Mouse (Mus musculus): ENCODE data around the gene Tmem94. TPM values are rescaled to one million over a fixed set of nuclear protein-coding genes. Genes with fewer than 3 reads are reported as not detected.

Tmem94 gene
- polyA plus RNA-seq, 1 experiment from 2014 or later: 25.6 TPM

- ATAC-seq: no peak
- WGBS: 54% methylated on average over 4 of the region's 4 CpGs
Measured at GRCm38 (mm10) chr11:115838895-115839311, 73.7 kb downstream of the Tmem94 start.

GRCm38 (mm10) chr11:115839732-115840131 lies 74.5 kb downstream of the Tmem94 start:
- Histone ChIP-seq H3K36me3 (ENCODE audit: control insufficient read depth, insufficient read depth, low read length) (no peaks in the 10 kb centered on the region), H3K4me2 (ENCODE audit: low read length) (no peak overlapping the region), H3K9me3 (replicated peaks; ENCODE audit: control insufficient read depth, low read length, poor library complexity, severe bottlenecking) (no peaks in the 10 kb centered on the region), H3K27ac (ENCODE audit: low read length) (no peak overlapping the region), H3K9ac (ENCODE audit: low read depth, low read length) (no peak overlapping the region), H3K4me3 (ENCODE audit: low read depth, low read length) (no peak overlapping the region), H3K4me1 (ENCODE audit: control insufficient read depth, insufficient read depth, low read length) (no peaks in the 10 kb centered on the region), H3K27me3 (ENCODE audit: control insufficient read depth, insufficient read depth, low read depth, low read length) (no peaks in the 10 kb centered on the region)
- WGBS: 60% methylated on average over 3 of the region's 3 CpGs
- no peak for ATAC-seq

More at GRCm38 (mm10) chr11:115838895-115839311, 73.7 kb downstream of the Tmem94 start:
- Histone ChIP-seq H3K9me3 (replicated peaks; ENCODE audit: control insufficient read depth, low read length, poor library complexity, severe bottlenecking) (no peaks in the 10 kb centered on the region), H3K4me1 (ENCODE audit: control insufficient read depth, insufficient read depth, low read length) (no peaks in the 10 kb centered on the region), H3K9ac (ENCODE audit: low read depth, low read length) (no peak overlapping the region), H3K36me3 (ENCODE audit: control insufficient read depth, insufficient read depth, low read length) (no peaks in the 10 kb centered on the region), H3K4me3 (ENCODE audit: low read depth, low read length) (no peak overlapping the region), H3K27me3 (ENCODE audit: control insufficient read depth, insufficient read depth, low read depth, low read length) (no peaks in the 10 kb centered on the region), H3K4me2 (ENCODE audit: low read length) (no peak overlapping the region), H3K27ac (ENCODE audit: low read length) (no peak overlapping the region)

DNA sequence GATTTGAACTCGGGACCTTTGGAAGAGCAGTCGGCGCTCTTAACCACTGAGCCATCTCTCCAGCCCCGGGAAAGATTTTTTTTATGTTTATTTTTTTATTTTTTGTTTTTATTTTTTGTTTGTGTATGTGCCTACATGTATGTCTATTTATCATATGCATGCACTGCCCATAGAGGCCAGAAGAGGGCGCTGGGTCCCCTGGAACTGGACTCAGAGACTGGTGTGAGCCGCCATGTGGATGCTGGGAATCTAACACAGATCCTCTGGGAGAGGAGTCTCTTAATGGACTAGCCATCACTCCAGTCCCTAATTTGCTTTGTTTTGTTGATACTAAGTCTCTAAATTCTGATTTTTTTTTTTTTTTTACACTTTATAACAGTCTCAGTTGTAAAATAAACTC lies 75.8 kb downstream of the Tmem94 start:
- no peak for ATAC-seq
- Histone ChIP-seq H3K27ac (ENCODE audit: low read length) (no peak overlapping the region), H3K4me3 (ENCODE audit: low read depth, low read length) (no peak overlapping the region), H3K36me3 (ENCODE audit: control insufficient read depth, insufficient read depth, low read length) (no peaks in the 10 kb centered on the region), H3K9ac (ENCODE audit: low read depth, low read length) (no peak overlapping the region), H3K4me2 (ENCODE audit: low read length) (no peak overlapping the region), H3K27me3 (ENCODE audit: control insufficient read depth, insufficient read depth, low read depth, low read length) (no peaks in the 10 kb centered on the region), H3K4me1 (ENCODE audit: control insufficient read depth, insufficient read depth, low read length) (no peaks in the 10 kb centered on the region), H3K9me3 (replicated peaks; ENCODE audit: control insufficient read depth, low read length, poor library complexity, severe bottlenecking) (no peaks in the 10 kb centered on the region)
- 89% methylated on average over 6 of the region's 6 CpGs for WGBS

DNA sequence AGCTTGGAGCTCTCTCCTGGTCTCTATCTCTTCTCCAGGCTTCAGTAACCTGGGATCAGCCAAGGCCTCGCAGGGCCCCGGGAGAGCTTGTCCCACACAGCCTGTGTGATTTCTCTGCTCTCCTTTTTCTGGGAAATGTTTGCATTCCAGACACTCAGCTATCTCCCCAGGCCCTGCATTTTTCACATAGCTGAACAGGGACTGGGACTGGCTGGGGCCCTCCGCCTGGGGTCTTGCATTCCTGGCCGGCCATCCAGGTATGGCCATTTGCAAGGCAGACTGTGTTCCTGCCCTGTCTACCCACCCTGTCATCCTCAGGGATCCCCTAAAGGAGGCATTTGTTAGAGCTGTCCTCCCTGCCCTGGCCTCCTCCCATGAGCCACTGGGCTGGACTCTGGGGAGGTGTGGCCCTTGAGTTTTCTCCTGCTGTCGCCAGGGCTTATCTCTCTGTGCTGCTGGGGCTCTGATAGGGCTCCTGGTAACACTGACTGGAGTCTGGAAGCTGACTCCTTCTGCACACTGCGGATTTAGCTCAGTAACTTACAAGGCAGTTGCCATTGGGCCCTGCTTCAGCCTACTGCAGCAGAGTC lies 76.8 kb downstream of the Tmem94 start:
- Histone ChIP-seq H3K27ac (ENCODE audit: low read length) (no peak overlapping the region), H3K9ac (ENCODE audit: low read depth, low read length) (no peak overlapping the region), H3K9me3 (replicated peaks; ENCODE audit: control insufficient read depth, low read length, poor library complexity, severe bottlenecking) (no peaks in the 10 kb centered on the region), H3K4me3 (ENCODE audit: low read depth, low read length) (no peak overlapping the region), H3K27me3 (ENCODE audit: control insufficient read depth, insufficient read depth, low read depth, low read length) (no peaks in the 10 kb centered on the region), H3K4me2 (ENCODE audit: low read length) (no peak overlapping the region), H3K4me1 (ENCODE audit: control insufficient read depth, insufficient read depth, low read length) (no peaks in the 10 kb centered on the region), H3K36me3 (ENCODE audit: control insufficient read depth, insufficient read depth, low read length) (no peaks in the 10 kb centered on the region)
- WGBS: 23% methylated on average over 6 of the region's 6 CpGs
- ATAC-seq: no peak

GRCm38 (mm10) chr11:115843141-115843890 lies 78.1 kb downstream of the Tmem94 start:
- H3K27me3 ChIP-seq (ENCODE audit: control insufficient read depth, insufficient read depth, low read depth, low read length): no peaks in the 10 kb centered on the region
- no peak overlapping the region for H3K4me3 ChIP-seq (ENCODE audit: low read depth, low read length)
- no peaks in the 10 kb centered on the region for H3K4me1 ChIP-seq (ENCODE audit: control insufficient read depth, insufficient read depth, low read length)
- 80% methylated on average over 11 of the region's 14 CpGs for WGBS
- H3K9me3 ChIP-seq (replicated peaks; ENCODE audit: control insufficient read depth, low read length, poor library complexity, severe bottlenecking): no peaks in the 10 kb centered on the region
- no peak for ATAC-seq
- H3K36me3 ChIP-seq (ENCODE audit: control insufficient read depth, insufficient read depth, low read length): no peaks in the 10 kb centered on the region
- no peak overlapping the region for H3K4me2 ChIP-seq (ENCODE audit: low read length)
- no peak overlapping the region for H3K9ac ChIP-seq (ENCODE audit: low read depth, low read length)
- H3K27ac ChIP-seq (ENCODE audit: low read length): no peak overlapping the region

DNA sequence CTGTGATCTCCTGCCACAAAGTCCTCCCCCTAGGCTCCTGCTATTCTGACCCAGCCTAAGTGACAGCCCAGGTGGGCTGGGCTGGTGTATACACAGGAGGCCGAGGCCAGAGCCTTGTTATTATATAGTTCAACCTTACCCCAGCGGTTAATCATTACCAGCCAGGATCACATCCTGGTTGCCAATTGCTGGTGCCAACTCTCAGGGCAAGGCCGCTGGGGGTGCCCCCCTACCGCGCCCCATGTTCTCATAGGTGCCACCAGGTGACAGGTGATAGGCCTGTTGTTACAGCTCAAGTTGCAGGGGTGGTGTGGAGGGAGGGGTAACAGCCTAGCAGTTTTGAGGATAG lies 78.6 kb downstream of the Tmem94 start:
- 94% methylated on average over 5 of the region's 5 CpGs for WGBS
- H3K9ac ChIP-seq (ENCODE audit: low read depth, low read length): no peak overlapping the region
- no peak overlapping the region for H3K4me3 ChIP-seq (ENCODE audit: low read depth, low read length)
- no peak overlapping the region for H3K4me2 ChIP-seq (ENCODE audit: low read length)
- H3K27me3 ChIP-seq (ENCODE audit: control insufficient read depth, insufficient read depth, low read depth, low read length): no peaks in the 10 kb centered on the region
- no peak for ATAC-seq
- no peak overlapping the region for H3K27ac ChIP-seq (ENCODE audit: low read length)
- H3K36me3 ChIP-seq (ENCODE audit: control insufficient read depth, insufficient read depth, low read length): no peaks in the 10 kb centered on the region
- H3K9me3 ChIP-seq (replicated peaks; ENCODE audit: control insufficient read depth, low read length, poor library complexity, severe bottlenecking): no peaks in the 10 kb centered on the region
- H3K4me1 ChIP-seq (ENCODE audit: control insufficient read depth, insufficient read depth, low read length): no peaks in the 10 kb centered on the region

DNA sequence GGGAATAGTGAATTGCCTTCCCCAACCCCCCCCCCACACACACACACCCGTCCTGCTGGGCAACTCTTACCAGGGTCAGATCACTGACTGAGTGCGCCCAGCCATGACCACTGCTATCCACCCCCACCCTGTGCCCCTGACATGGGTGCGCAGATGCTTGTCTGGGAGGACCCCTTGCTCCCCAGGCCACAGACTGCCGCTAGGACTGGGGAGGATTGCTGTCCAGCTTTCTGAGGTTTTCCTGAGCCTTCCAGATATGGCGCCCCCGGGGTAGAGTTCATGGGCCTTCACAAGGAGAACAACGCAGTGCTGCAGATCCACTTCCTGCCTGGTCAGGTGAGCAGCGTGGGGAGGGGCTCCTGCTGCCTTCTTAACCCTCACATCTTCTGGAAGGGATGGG lies 79.0 kb downstream of the Tmem94 start:
- H3K9ac ChIP-seq (ENCODE audit: low read depth, low read length): no peak overlapping the region
- no peak overlapping the region for H3K27ac ChIP-seq (ENCODE audit: low read length)
- no peak for ATAC-seq
- H3K9me3 ChIP-seq (replicated peaks; ENCODE audit: control insufficient read depth, low read length, poor library complexity, severe bottlenecking): no peaks in the 10 kb centered on the region
- no peak overlapping the region for H3K4me2 ChIP-seq (ENCODE audit: low read length)
- H3K4me3 ChIP-seq (ENCODE audit: low read depth, low read length): no peak overlapping the region
- H3K36me3 ChIP-seq (ENCODE audit: control insufficient read depth, insufficient read depth, low read length): no peaks in the 10 kb centered on the region
- no peaks in the 10 kb centered on the region for H3K27me3 ChIP-seq (ENCODE audit: control insufficient read depth, insufficient read depth, low read depth, low read length)
- 70% methylated on average over 8 of the region's 8 CpGs for WGBS
- no peaks in the 10 kb centered on the region for H3K4me1 ChIP-seq (ENCODE audit: control insufficient read depth, insufficient read depth, low read length)

GRCm38 (mm10) chr11:115845819-115846218 lies 80.6 kb downstream of the Tmem94 start:
- Histone ChIP-seq H3K27ac (ENCODE audit: low read length) (no peak overlapping the region), H3K36me3 (ENCODE audit: control insufficient read depth, insufficient read depth, low read length) (no peaks in the 10 kb centered on the region), H3K4me3 (ENCODE audit: low read depth, low read length) (no peak overlapping the region), H3K4me1 (ENCODE audit: control insufficient read depth, insufficient read depth, low read length) (no peaks in the 10 kb centered on the region), H3K9me3 (replicated peaks; ENCODE audit: control insufficient read depth, low read length, poor library complexity, severe bottlenecking) (no peaks in the 10 kb centered on the region), H3K27me3 (ENCODE audit: control insufficient read depth, insufficient read depth, low read depth, low read length) (no peaks in the 10 kb centered on the region), H3K9ac (ENCODE audit: low read depth, low read length) (no peak overlapping the region), H3K4me2 (ENCODE audit: low read length) (no peak overlapping the region)
- no peak for ATAC-seq
- WGBS: 95% methylated on average over 2 of the region's 2 CpGs
